Mouse (Mus musculus) forebrain, embryonic 14.5 days (tissue): ENCODE measurements around the gene Cdc42. TPM values are rescaled to one million over a fixed set of nuclear protein-coding genes. Genes with fewer than 3 reads are reported as not detected.

Experiments used
- ATAC-seq: fragments of 200-750 bp; cut with Nextera tagmentation; 2 replicates; pipeline ENCODE4 v1.8.0; 2017; ENCODE audit warnings: mild to moderate bottlenecking, moderate library complexity
- DNase-seq: peaks from one replicate; pipeline ENCODE4 v3.0.0-alpha.2; 2015; ENCODE audit warnings: low spot score
- H3K27ac ChIP-seq: fragments of 300-500 bp; sonication (generic); 2 replicates; pipeline ENCODE4 v1.5.1; 2014; ENCODE audit warnings: low read depth, mild to moderate bottlenecking, control low read depth, low read length, moderate library complexity
- H3K27me3 ChIP-seq: fragments of 300-500 bp; sonication (generic); replicated peaks from 2 replicates; pipeline ENCODE4 v1.6.1; 2014; ENCODE audit warnings: low read length, control low read depth, mixed read lengths; ENCODE audit not compliant: control insufficient read depth, insufficient read depth
- H3K36me3 ChIP-seq: fragments of 300-500 bp; sonication (generic); 2 replicates; pipeline ENCODE4 v1.6.1; 2014; ENCODE audit warnings: low read length, control low read depth; ENCODE audit not compliant: control insufficient read depth, insufficient read depth
- H3K4me1 ChIP-seq: fragments of 300-500 bp; sonication (generic); 2 replicates; pipeline ENCODE4 v1.6.1; 2014; ENCODE audit warnings: antibody characterized with exemption, low read length, control low read depth; ENCODE audit not compliant: control insufficient read depth, insufficient read depth
- H3K4me2 ChIP-seq: fragments of 300-500 bp; sonication (generic); 2 replicates; pipeline ENCODE4 v1.6.1; 2014; ENCODE audit warnings: mild to moderate bottlenecking, control low read depth, low read length
- H3K4me3 ChIP-seq: fragments of 300-500 bp; sonication (generic); 2 replicates; pipeline ENCODE4 v1.5.1; 2014; ENCODE audit warnings: low read depth, low read length, control low read depth
- H3K9ac ChIP-seq: fragments of 300-500 bp; sonication (generic); 2 replicates; pipeline ENCODE4 v1.6.1; 2014; ENCODE audit warnings: mild to moderate bottlenecking, low read length, control low read depth, moderate library complexity
- H3K9me3 ChIP-seq: fragments of 300-500 bp; sonication (generic); replicated peaks from 2 replicates; pipeline ENCODE4 v1.6.1; 2016; ENCODE audit warnings: low read length, control low read depth, mixed read lengths; ENCODE audit not compliant: control insufficient read depth
- WGBS: fragments of 180-500 bp; shearing (Covaris S2); extraction: QIAGEN DNeasy Blood & Tissue Kit; methylation state at CpG from one replicate; pipeline ENCODE4 v1.1.7; 2014; 5-methylcytosine and 5-hydroxymethylcytosine counted together
- polyA plus RNA-seq: library from polyadenylated mRNA; unstranded; fragments of >200 nt; fragmentation: Nextera tagmentation; extraction: Ambion mirVana; gene quantifications from 2 replicates; pipeline ENCODE4 v1.2.1, GENCODE M21; 2014

Cdc42 gene
- polyA plus RNA-seq, 1 experiment from 2014 or later: 928 TPM

GRCm38 (mm10) chr4:137287206-137287605 is 70.3 kb downstream of the Cdc42 start:
- Histone ChIP-seq H3K4me1 (0 out of 2 replicates have a peak, but pooled peaks cover 2% of the 10 kb centered on the region), H3K4me2 (no peak overlapping the region), H3K36me3 (no peaks in the 10 kb centered on the region), H3K9me3 (no peaks in the 10 kb centered on the region), H3K27ac (no peak overlapping the region), H3K4me3 (no peak overlapping the region), H3K9ac (no peak overlapping the region), H3K27me3 (peaks cover 3% of the 10 kb centered on the region; the same call in 1 of the 2 replicates)
- 79% methylated on average over 13 of the region's 13 CpGs for WGBS
- DNase-seq (no peak), ATAC-seq (no peak)

DNA sequence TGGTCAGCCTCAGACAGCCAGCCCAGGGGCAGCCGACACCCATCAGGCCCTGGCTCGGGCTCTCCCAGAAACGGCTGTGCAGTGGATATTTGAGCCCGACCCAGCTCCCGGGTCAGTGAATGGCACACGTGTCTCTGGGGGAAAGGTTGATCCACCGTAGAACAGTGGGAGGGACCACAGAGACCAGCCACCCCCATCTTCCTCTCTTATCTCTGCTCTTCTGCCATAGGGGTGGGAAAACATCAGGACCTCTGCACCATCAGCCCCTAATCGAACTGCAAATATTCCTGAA is 70.9 kb downstream of the Cdc42 start:
- H3K36me3 ChIP-seq: no peaks in the 10 kb centered on the region
- no peak for DNase-seq
- H3K4me2 ChIP-seq: no peak overlapping the region
- no peak overlapping the region for H3K4me3 ChIP-seq
- H3K4me1 ChIP-seq: 0 out of 2 replicates have a peak, but pooled peaks cover 2% of the 10 kb centered on the region
- H3K27me3 ChIP-seq: peaks cover 4% of the 10 kb centered on the region; the same call in 1 of the 2 replicates
- H3K9me3 ChIP-seq: no peaks in the 10 kb centered on the region
- H3K27ac ChIP-seq: no peak overlapping the region
- ATAC-seq: no peak
- no peak overlapping the region for H3K9ac ChIP-seq
- 58% methylated on average over 8 of the region's 8 CpGs for WGBS

- no peaks in the 10 kb centered on the region for H3K9me3 ChIP-seq
- H3K4me2 ChIP-seq: no peak overlapping the region
- H3K36me3 ChIP-seq: no peaks in the 10 kb centered on the region
- H3K4me1 ChIP-seq: 0 out of 2 replicates have a peak, but pooled peaks cover 2% of the 10 kb centered on the region
- H3K27me3 ChIP-seq: peaks cover 9% of the 10 kb centered on the region
- H3K4me3 ChIP-seq: no peak overlapping the region
- no peak for ATAC-seq
- 65% methylated on average over 15 of the region's 15 CpGs for WGBS
- H3K9ac ChIP-seq: no peak overlapping the region
- no peak for DNase-seq
- no peak overlapping the region for H3K27ac ChIP-seq
Measured at GRCm38 (mm10) chr4:137285876-137286661, 71.5 kb downstream of the Cdc42 start.

GRCm38 (mm10) chr4:137283407-137283732 is 74.2 kb downstream of the Cdc42 start:
- Histone ChIP-seq H3K27ac (no peak overlapping the region), H3K4me3 (no peak overlapping the region), H3K36me3 (no peaks in the 10 kb centered on the region), H3K9ac (no peak overlapping the region), H3K4me1 (peaks cover 3% of the 10 kb centered on the region; the same call in 1 of the 2 replicates), H3K4me2 (no peak overlapping the region), H3K27me3 (peaks cover 32% of the 10 kb centered on the region), H3K9me3 (no peaks in the 10 kb centered on the region)
- DNase-seq (no peak), ATAC-seq (no peak)
- 11% methylated on average over 4 of the region's 4 CpGs for WGBS

DNA sequence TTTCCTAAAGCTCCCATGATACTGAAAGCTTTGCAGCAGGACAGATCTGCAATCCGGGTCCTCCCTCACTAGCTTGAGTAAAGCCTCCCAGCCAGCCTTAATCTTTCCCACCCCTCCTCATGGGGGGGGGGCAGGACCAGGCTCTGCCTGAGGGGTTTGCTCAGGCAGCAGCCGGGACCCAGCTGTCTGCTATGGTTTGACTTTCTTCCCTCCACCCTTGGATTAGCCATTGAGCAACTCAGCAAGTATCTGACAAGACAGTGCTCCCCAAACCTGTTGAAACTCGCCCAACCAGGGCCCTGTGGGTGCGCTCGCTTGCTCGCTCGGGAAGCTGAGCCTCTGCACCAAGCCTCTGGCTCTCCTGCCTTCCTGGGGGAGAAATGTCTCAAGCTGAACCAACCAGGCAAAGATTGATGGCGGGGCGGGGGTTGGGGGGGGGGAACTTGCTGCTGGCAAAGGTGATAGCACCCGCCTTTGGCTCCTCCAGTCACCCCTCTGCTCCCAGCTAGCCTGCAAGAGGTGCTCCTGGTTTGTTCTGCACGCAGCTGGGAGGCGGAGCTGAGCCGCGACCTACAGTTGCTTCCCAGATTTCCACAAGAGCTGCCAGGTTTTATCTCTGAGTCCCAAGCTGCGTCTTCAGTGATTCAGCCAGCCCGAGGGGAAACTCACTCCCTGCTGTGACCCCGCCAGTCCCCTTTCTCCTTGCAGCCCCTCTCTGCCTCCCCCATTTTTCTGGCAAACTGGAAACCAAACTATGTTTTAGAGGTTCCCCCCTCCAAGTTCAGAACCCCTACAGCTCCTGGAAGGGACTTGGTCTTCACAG is 74.7 kb downstream of the Cdc42 start:
- Histone ChIP-seq H3K9ac (no peak overlapping the region), H3K9me3 (no peaks in the 10 kb centered on the region), H3K4me3 (no peak overlapping the region), H3K4me2 (no peak overlapping the region), H3K4me1 (peaks cover 8% of the 10 kb centered on the region; the same call in 1 of the 2 replicates), H3K36me3 (no peaks in the 10 kb centered on the region), H3K27ac (no peak overlapping the region), H3K27me3 (peaks cover 38% of the 10 kb centered on the region)
- DNase-seq (no peak), ATAC-seq (no peak)
- 9% methylated on average over 16 of the region's 17 CpGs for WGBS

GRCm38 (mm10) chr4:137282122-137282521 is 75.4 kb downstream of the Cdc42 start:
- H3K27ac ChIP-seq: no peak overlapping the region
- DNase-seq (no peak), ATAC-seq (no peak)
- peaks cover 43% of the 10 kb centered on the region for H3K27me3 ChIP-seq
- H3K36me3 ChIP-seq: no peaks in the 10 kb centered on the region
- H3K9me3 ChIP-seq: no peaks in the 10 kb centered on the region
- H3K9ac ChIP-seq: no peak overlapping the region
- H3K4me1 ChIP-seq: peaks cover 10% of the 10 kb centered on the region; the same call in 1 of the 2 replicates
- 84% methylated on average over 5 of the region's 5 CpGs for WGBS
- no peak overlapping the region for H3K4me3 ChIP-seq
- H3K4me2 ChIP-seq: no peak overlapping the region

- Histone ChIP-seq H3K4me3 (no peak overlapping the region), H3K27ac (no peak overlapping the region), H3K27me3 (peaks cover 51% of the 10 kb centered on the region), H3K4me2 (no peak overlapping the region), H3K36me3 (no peaks in the 10 kb centered on the region), H3K9ac (no peak overlapping the region), H3K4me1 (peaks cover 10% of the 10 kb centered on the region; the same call in 1 of the 2 replicates), H3K9me3 (no peaks in the 10 kb centered on the region)
- DNase-seq (no peak), ATAC-seq (no peak)
- WGBS: 73% methylated on average over 3 of the region's 3 CpGs
Measured at GRCm38 (mm10) chr4:137281273-137281672, 76.2 kb downstream of the Cdc42 start.

DNA sequence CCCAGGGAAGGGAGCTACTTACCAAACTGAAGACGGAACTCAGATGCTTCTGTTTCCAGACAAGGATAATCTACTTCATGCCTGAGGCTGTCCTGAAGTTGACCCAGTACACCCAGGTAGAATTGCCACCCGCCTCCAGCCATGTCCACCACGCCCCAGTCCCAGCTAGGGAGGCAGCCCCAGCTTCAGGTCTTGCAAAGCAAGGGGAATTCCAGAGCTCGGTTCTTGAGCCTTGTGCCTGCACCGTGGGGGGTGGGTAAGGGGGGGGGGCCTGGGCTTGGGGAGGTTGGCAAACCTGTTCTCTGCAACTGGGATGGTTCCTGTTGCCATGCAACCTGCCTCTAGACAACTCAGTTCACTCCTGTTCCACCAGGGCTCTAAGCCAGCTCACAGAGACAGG is 78.2 kb downstream of the Cdc42 start:
- no peak for DNase-seq
- WGBS: 19% methylated on average over 5 of the region's 5 CpGs
- H3K27ac ChIP-seq: no peak overlapping the region
- H3K4me1 ChIP-seq: peaks cover 10% of the 10 kb centered on the region; the same call in 1 of the 2 replicates
- no peaks in the 10 kb centered on the region for H3K9me3 ChIP-seq
- no peak overlapping the region for H3K9ac ChIP-seq
- ATAC-seq: no peak
- peaks cover 65% of the 10 kb centered on the region for H3K27me3 ChIP-seq
- H3K4me2 ChIP-seq: no peak overlapping the region
- no peaks in the 10 kb centered on the region for H3K36me3 ChIP-seq
- H3K4me3 ChIP-seq: no peak overlapping the region
